Mouse (Mus musculus): ENCODE data around the gene Adam17.

GRCm38 (mm10) chr12:21373820-21374475 is 516 bp upstream of the Adam17 start:
- TF ChIP-seq CTCF (IDR thresholded peaks at IDR 0.05; ENCODE audit: low read depth, low read length) (no peak), POLR2A (IDR thresholded peaks at IDR 0.05; ENCODE audit: extremely low read depth, insufficient read depth, low read length) (no peak)
